Comparison of ENCODE assay signal across 15 mouse cellular contexts in the genomic region with DNA sequence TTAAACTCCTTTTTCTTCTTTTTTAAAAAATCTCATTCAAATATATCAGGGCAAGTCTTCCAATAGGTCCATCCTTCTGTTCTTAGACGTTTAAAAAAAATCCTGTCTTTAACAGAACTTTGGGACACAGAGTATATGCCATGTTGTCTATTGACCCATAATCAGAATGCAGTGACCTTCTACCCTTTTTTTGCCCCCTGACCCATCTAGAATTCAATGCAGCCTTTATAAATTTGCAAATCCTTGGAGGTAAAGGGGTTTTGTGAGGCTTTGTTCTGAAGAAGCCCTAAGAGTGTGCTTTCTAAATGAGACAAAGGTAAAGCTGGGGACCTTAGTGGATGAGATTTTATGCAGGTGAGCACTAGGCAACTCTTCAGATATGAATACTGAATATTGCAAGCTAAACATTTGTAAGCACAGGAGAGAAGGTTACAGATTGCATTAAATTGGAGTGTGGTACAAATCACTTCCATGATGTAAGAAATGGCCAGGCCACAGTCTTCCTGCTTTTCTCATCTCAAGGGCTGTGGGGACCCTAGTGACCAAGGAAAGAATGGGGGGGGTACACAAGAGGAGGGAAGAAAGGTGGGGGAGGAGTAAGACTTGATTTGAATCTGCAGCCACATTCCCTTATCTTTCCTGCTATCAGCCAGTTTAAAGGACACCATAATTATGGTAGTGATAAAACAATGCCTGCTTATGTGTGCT. TPM values are rescaled to one million over a fixed set of nuclear protein-coding genes. Genes with fewer than 3 reads are reported as not detected.
DNase-seq lines count a peak whose midpoint lies in the region; ATAC-seq and TF ChIP-seq lines count a peak whose summit lies in the region.
"Had no signal": no experiment of that assay in that cellular context is flagged by ENCODE, and none has a peak within 500 bp of the region (broad histone marks: within the 10 kb centered on the region; RNA-seq: fewer than 3 reads in every experiment).

No protein-coding gene starts in this region.

- no peak for TF ChIP-seq EP300 in lung, postnatal 0 days (IDR thresholded peaks at IDR 0.05)

- no peaks in the 10 kb centered on the region for H3K9me3 ChIP-seq in lung, embryonic 15.5 days
- no peaks in the 10 kb centered on the region for H3K9me3 ChIP-seq in lung, postnatal 0 days (ENCODE audit: low read length)
- H3K9me3 ChIP-seq in embryonic facial prominence, embryonic 13.5 days: no peaks in the 10 kb centered on the region
- no peaks in the 10 kb centered on the region for H3K9me3 ChIP-seq in limb, embryonic 10.5 days (replicated peaks)
- H3K9me3 ChIP-seq: limb, embryonic 15.5 days had no signal

- no peaks in the 10 kb centered on the region for H3K27me3 ChIP-seq in lung, embryonic 15.5 days
- no peaks in the 10 kb centered on the region for H3K27me3 ChIP-seq in lung, postnatal 0 days (replicated peaks; ENCODE audit: insufficient read depth, low read length)
- no peaks in the 10 kb centered on the region for H3K27me3 ChIP-seq in embryonic facial prominence, embryonic 13.5 days
- no peaks in the 10 kb centered on the region for H3K27me3 ChIP-seq in limb, embryonic 10.5 days (ENCODE audit: low read depth, poor library complexity, severe bottlenecking)
- H3K27me3 ChIP-seq: limb, embryonic 15.5 days had no signal

- DNase-seq in heart, adult 11 months: peak; percentile 25
- DNase-seq in heart, adult 18-20 months: no peak
- DNase-seq in lung, postnatal 0 days (ENCODE audit: low spot score): no peak
- DNase-seq in limb, embryonic 10.5 days (ENCODE audit: low spot score): no peak
- DNase-seq in layer of hippocampus, adult 18-20 months (ENCODE audit: low spot score in 2 of 2): no peak
- DNase-seq in lung, adult 2 months: no peak
- DNase-seq: cerebellum, adult 11-12 months; layer of hippocampus, postnatal 36 days had no signal

- H3K4me3 ChIP-seq in lung, embryonic 15.5 days: no peak overlapping the region
- no peak overlapping the region for H3K4me3 ChIP-seq in lung, postnatal 0 days (ENCODE audit: low read depth, low read length)
- H3K4me3 ChIP-seq in embryonic facial prominence, embryonic 13.5 days: no peak overlapping the region
- H3K4me3 ChIP-seq in limb, embryonic 10.5 days: no peak overlapping the region
- H3K4me3 ChIP-seq in lung, adult 2 months (replicated peaks; ENCODE audit: extremely low read depth, low read depth, low read length): no peak overlapping the region
- H3K4me3 ChIP-seq: erythroblast, embryonic 14.5 days; limb, embryonic 15.5 days had no signal

- no peak overlapping the region for H3K9ac ChIP-seq in lung, embryonic 15.5 days
- no peak overlapping the region for H3K9ac ChIP-seq in lung, postnatal 0 days (replicated peaks; ENCODE audit: low read depth)
- H3K9ac ChIP-seq in embryonic facial prominence, embryonic 13.5 days: no peak overlapping the region
- H3K9ac ChIP-seq: limb, embryonic 15.5 days had no signal

- peak overlapping the region; percentile 99; the same call in 1 of the 2 replicates for H3K27ac ChIP-seq in lung, embryonic 15.5 days
- H3K27ac ChIP-seq in lung, postnatal 0 days (ENCODE audit: low read length): no peak overlapping the region
- H3K27ac ChIP-seq in embryonic facial prominence, embryonic 13.5 days: peak overlapping the region; percentile 100; the same call in 1 of the 2 replicates
- H3K27ac ChIP-seq in limb, embryonic 10.5 days: peak overlapping the region; percentile 98
- H3K27ac ChIP-seq: limb, embryonic 15.5 days had no signal

- no peak for TF ChIP-seq POLR2A in lung, adult 2 months (IDR thresholded peaks at IDR 0.05; ENCODE audit: borderline replicate concordance, extremely low read depth, low read depth, low read length)

- H3K4me2 ChIP-seq in lung, embryonic 15.5 days: no peak overlapping the region
- H3K4me2 ChIP-seq in lung, postnatal 0 days (replicated peaks; ENCODE audit: low read depth, low read length): no peak overlapping the region
- 0 out of 2 replicates have a peak overlapping the region, but pooled peaks have one; percentile 92 for H3K4me2 ChIP-seq in embryonic facial prominence, embryonic 13.5 days
- H3K4me2 ChIP-seq: limb, embryonic 15.5 days had no signal

- WGBS in lung, embryonic 15.5 days: 60% methylated on average over 1 of the region's 1 CpGs
- WGBS in lung, postnatal 0 days: 83% methylated on average over 1 of the region's 1 CpGs
- 26% methylated on average over 1 of the region's 1 CpGs for WGBS in embryonic facial prominence, embryonic 13.5 days
- WGBS in limb, embryonic 10.5 days: 32% methylated on average over 1 of the region's 1 CpGs
- WGBS in lung, adult 2 months: 85% methylated on average over 1 of the region's 1 CpGs

- no peak for TF ChIP-seq CTCF in lung, postnatal 0 days (IDR thresholded peaks at IDR 0.05)
- no peak for TF ChIP-seq CTCF in lung, adult 2 months (IDR thresholded peaks at IDR 0.05; ENCODE audit: insufficient read depth, low read length)

- H3K4me1 ChIP-seq in lung, embryonic 15.5 days: peaks cover 32% of the 10 kb centered on the region
- peaks cover 18% of the 10 kb centered on the region for H3K4me1 ChIP-seq in lung, postnatal 0 days (ENCODE audit: insufficient read depth, low read depth, low read length)
- peaks cover 38% of the 10 kb centered on the region for H3K4me1 ChIP-seq in embryonic facial prominence, embryonic 13.5 days
- H3K4me1 ChIP-seq in limb, embryonic 10.5 days: peaks cover 54% of the 10 kb centered on the region
- peaks cover 6% of the 10 kb centered on the region for H3K4me1 ChIP-seq in lung, adult 2 months (ENCODE audit: control insufficient read depth, insufficient read depth, low read length)

- no peaks in the 10 kb centered on the region for H3K36me3 ChIP-seq in lung, embryonic 15.5 days
- no peaks in the 10 kb centered on the region for H3K36me3 ChIP-seq in lung, postnatal 0 days (ENCODE audit: insufficient read depth, low read length)
- no peaks in the 10 kb centered on the region for H3K36me3 ChIP-seq in embryonic facial prominence, embryonic 13.5 days
- no peaks in the 10 kb centered on the region for H3K36me3 ChIP-seq in limb, embryonic 10.5 days
- H3K36me3 ChIP-seq: limb, embryonic 15.5 days had no signal

- ATAC-seq in lung, embryonic 15.5 days (ENCODE audit: borderline replicate concordance, extremely low read depth, low FRiP score, low TSS enrichment): no peak
- no peak for ATAC-seq in lung, postnatal 0 days
- ATAC-seq in embryonic facial prominence, embryonic 13.5 days (ENCODE audit: insufficient number of reproducible peaks, insufficient read depth, low FRiP score, low TSS enrichment, low read depth): no peak

RNA-seq across cellular contexts. Expression of gene Mllt10, which starts 1.6 kb away (rescaled TPM):
- total RNA-seq in heart, adult 18-20 months (2021): 10 to 100 TPM; 31.0 to 33.4 TPM
- polyA plus RNA-seq in lung, embryonic 15.5 days (2015; fragmentation: Nextera tagmentation; extraction: Ambion mirVana): 58.9 and 59.4 TPM in 2 replicates
- 35.1 and 38.9 TPM in 2 replicates for polyA plus RNA-seq in lung, postnatal 0 days (2015; fragmentation: Nextera tagmentation; extraction: Ambion mirVana)
- polyA plus RNA-seq in embryonic facial prominence, embryonic 13.5 days (2015; fragmentation: Nextera tagmentation; extraction: Ambion mirVana): 67.2 and 73.6 TPM in 2 replicates
- polyA plus RNA-seq in limb, embryonic 10.5 days (2016; fragmentation: Nextera tagmentation; extraction: Ambion mirVana): 56.9 and 65.3 TPM in 2 replicates
- total RNA-seq in layer of hippocampus, adult 18-20 months (2021): 10 to 100 TPM; 51.7 to 59.6 TPM
- polyA plus RNA-seq in lung, adult 2 months (2012; rRNA removed): 27.3 and 34.7 TPM in 2 replicates

RNA-seq across cellular contexts. Expression of gene Skida1, which starts 4.5 kb away (rescaled TPM):
- 1 to 10 TPM; 2.0 to 2.2 TPM for total RNA-seq in heart, adult 18-20 months (2021)
- 7.2 and 8.4 TPM in 2 replicates for polyA plus RNA-seq in lung, embryonic 15.5 days (2015; fragmentation: Nextera tagmentation; extraction: Ambion mirVana)
- 2.5 and 3.0 TPM in 2 replicates for polyA plus RNA-seq in lung, postnatal 0 days (2015; fragmentation: Nextera tagmentation; extraction: Ambion mirVana)
- 8.3 and 9.8 TPM in 2 replicates for polyA plus RNA-seq in embryonic facial prominence, embryonic 13.5 days (2015; fragmentation: Nextera tagmentation; extraction: Ambion mirVana)
- polyA plus RNA-seq in limb, embryonic 10.5 days (2016; fragmentation: Nextera tagmentation; extraction: Ambion mirVana): 7.0 and 11.5 TPM in 2 replicates
- 10 to 100 TPM; 15.6 to 16.0 TPM for total RNA-seq in layer of hippocampus, adult 18-20 months (2021)
- 1.8 and 2.1 TPM in 2 replicates for polyA plus RNA-seq in lung, adult 2 months (2012; rRNA removed)
- polyA plus RNA-seq: erythroblast, embryonic 14.5 days had no signal

RNA-seq across cellular contexts. Expression of gene A930004D18Rik, which starts 15.9 kb away (rescaled TPM):
- total RNA-seq in heart, adult 18-20 months (2021): 1 to 10 TPM; 3.4 to 4.3 TPM
- 12.5 and 13.6 TPM in 2 replicates for polyA plus RNA-seq in lung, embryonic 15.5 days (2015; fragmentation: Nextera tagmentation; extraction: Ambion mirVana)
- polyA plus RNA-seq in lung, postnatal 0 days (2015; fragmentation: Nextera tagmentation; extraction: Ambion mirVana): 11.0 and 11.3 TPM in 2 replicates
- polyA plus RNA-seq in embryonic facial prominence, embryonic 13.5 days (2015; fragmentation: Nextera tagmentation; extraction: Ambion mirVana): 13.7 and 15.0 TPM in 2 replicates
- polyA plus RNA-seq in limb, embryonic 10.5 days (2016; fragmentation: Nextera tagmentation; extraction: Ambion mirVana): 11.5 and 11.6 TPM in 2 replicates
- total RNA-seq in layer of hippocampus, adult 18-20 months (2021): 1 to 10 TPM; 3.5 to 5.0 TPM
- 3.3 and 4.4 TPM in 2 replicates for polyA plus RNA-seq in lung, adult 2 months (2012; rRNA removed)
- polyA plus RNA-seq: erythroblast, embryonic 14.5 days had no signal

RNA-seq across cellular contexts. Expression of gene H2al2a, which starts 56.6 kb away (rescaled TPM):
- total RNA-seq in heart, adult 18-20 months (2021): not detected
- not detected in 2 replicates for polyA plus RNA-seq in lung, embryonic 15.5 days (2015; fragmentation: Nextera tagmentation; extraction: Ambion mirVana)
- polyA plus RNA-seq in lung, postnatal 0 days (2015; fragmentation: Nextera tagmentation; extraction: Ambion mirVana): not detected in 2 replicates
- not detected in 2 replicates for polyA plus RNA-seq in embryonic facial prominence, embryonic 13.5 days (2015; fragmentation: Nextera tagmentation; extraction: Ambion mirVana)
- polyA plus RNA-seq in limb, embryonic 10.5 days (2016; fragmentation: Nextera tagmentation; extraction: Ambion mirVana): not detected in 2 replicates
- total RNA-seq in layer of hippocampus, adult 18-20 months (2021): not detected
- not detected in 2 replicates for polyA plus RNA-seq in lung, adult 2 months (2012; rRNA removed)
- total RNA-seq: adrenal gland, postnatal 4 days; gastrocnemius, adult 8-10 months; layer of hippocampus, postnatal 36 days had no signal
- polyA plus RNA-seq: erythroblast, embryonic 14.5 days; limb, embryonic 15.5 days; thymus, postnatal 0 days had no signal
